Mouse (Mus musculus): ENCODE measurements around the gene Myo5a. TPM values are rescaled to one million over a fixed set of nuclear protein-coding genes. Genes with fewer than 3 reads are reported as not detected.

Myo5a gene
- polyA plus RNA-seq, 1 experiment from 2014 or later: 17.8 TPM

DNA sequence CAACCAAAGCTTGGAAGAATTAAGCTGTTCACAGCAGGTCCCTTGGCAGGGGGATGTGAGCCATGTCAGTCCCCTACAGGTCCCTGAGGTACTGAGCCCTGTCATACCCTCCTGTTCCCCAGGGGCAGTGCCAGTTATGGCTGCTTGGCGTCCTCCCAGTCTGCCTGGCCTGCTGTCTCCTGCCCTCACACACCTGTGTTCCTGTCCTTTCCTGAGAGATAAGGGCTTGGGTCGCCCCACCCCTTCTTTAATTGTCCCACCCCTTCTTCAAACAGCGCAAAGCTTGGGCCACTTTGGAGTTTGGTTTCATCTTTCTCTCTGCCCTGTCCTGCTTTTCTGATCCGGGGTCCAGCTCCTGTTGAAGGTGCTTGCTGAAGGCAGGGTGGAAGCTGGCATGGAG lies 188.0 kb downstream of the Myo5a start:
- H3K4me1 ChIP-seq: peaks cover 11% of the 10 kb centered on the region
- H3K4me3 ChIP-seq: no peak overlapping the region
- H3K4me2 ChIP-seq: no peak overlapping the region
- no peaks in the 10 kb centered on the region for H3K27me3 ChIP-seq
- no peaks in the 10 kb centered on the region for H3K9me3 ChIP-seq
- WGBS: 61% methylated on average over 4 of the region's 4 CpGs
- no peak overlapping the region for H3K9ac ChIP-seq
- no peaks in the 10 kb centered on the region for H3K36me3 ChIP-seq
- H3K27ac ChIP-seq: no peak overlapping the region
- ATAC-seq (ENCODE audit: insufficient number of reproducible peaks, low FRiP score, low TSS enrichment, low read depth): no peak

DNA sequence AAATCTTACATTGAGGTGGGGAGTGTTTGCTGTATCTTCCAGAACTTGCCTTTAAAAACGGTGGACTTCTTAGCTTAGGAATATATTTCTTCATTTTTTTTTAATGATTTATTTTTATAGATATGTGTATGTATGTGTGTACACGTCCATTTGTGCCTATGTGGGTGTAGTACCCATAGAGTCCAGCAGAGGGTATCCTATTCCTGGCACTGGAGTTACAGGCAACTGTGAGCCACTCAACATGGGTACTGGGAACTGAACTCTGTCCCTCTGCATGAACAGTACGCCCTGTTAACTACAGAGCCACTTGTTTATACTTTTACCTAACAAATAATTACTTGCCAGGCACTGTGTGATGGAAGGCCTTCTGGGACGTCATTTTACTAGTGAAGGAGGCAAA lies 188.8 kb downstream of the Myo5a start:
- peaks cover 7% of the 10 kb centered on the region for H3K4me1 ChIP-seq
- H3K27me3 ChIP-seq: no peaks in the 10 kb centered on the region
- WGBS: 84% methylated on average over 4 of the region's 4 CpGs
- no peak overlapping the region for H3K27ac ChIP-seq
- ATAC-seq (ENCODE audit: insufficient number of reproducible peaks, low FRiP score, low TSS enrichment, low read depth): no peak
- no peak overlapping the region for H3K4me3 ChIP-seq
- no peaks in the 10 kb centered on the region for H3K36me3 ChIP-seq
- no peak overlapping the region for H3K4me2 ChIP-seq
- no peak overlapping the region for H3K9ac ChIP-seq
- no peaks in the 10 kb centered on the region for H3K9me3 ChIP-seq

DNA sequence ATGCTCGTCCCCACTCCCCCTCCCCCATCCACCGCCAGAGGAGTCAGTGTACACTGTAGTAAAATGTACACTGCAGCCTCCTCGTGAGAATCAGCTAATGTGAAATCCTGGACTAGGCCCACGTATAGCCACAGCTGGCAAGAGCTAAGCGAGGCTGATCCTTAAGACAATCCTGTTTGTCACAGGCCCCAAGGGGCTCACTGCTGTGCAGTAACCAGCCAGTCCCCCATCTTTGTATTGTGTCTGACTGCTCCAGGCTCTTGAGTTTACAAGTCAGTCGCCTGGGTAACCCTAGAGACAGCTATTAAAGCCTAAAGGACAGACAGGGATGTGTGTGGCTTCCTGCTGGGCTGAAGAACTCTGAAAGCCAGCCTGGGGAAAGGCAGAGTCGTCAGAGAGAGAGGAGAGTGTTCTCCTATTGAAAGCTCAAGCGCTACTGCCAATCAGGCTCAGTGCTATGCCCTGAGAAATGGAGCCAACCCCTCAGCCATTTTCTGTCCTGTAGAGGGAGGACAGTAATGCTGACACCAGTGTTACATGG lies 190.6 kb downstream of the Myo5a start:
- no peaks in the 10 kb centered on the region for H3K27me3 ChIP-seq
- no peaks in the 10 kb centered on the region for H3K9me3 ChIP-seq
- 20% methylated on average over 8 of the region's 8 CpGs for WGBS
- no peak overlapping the region for H3K4me3 ChIP-seq
- no peaks in the 10 kb centered on the region for H3K36me3 ChIP-seq
- peaks cover 7% of the 10 kb centered on the region for H3K4me1 ChIP-seq
- ATAC-seq (ENCODE audit: insufficient number of reproducible peaks, low FRiP score, low TSS enrichment, low read depth): no peak
- no peak overlapping the region for H3K27ac ChIP-seq
- H3K9ac ChIP-seq: no peak overlapping the region
- H3K4me2 ChIP-seq: no peak overlapping the region

DNA sequence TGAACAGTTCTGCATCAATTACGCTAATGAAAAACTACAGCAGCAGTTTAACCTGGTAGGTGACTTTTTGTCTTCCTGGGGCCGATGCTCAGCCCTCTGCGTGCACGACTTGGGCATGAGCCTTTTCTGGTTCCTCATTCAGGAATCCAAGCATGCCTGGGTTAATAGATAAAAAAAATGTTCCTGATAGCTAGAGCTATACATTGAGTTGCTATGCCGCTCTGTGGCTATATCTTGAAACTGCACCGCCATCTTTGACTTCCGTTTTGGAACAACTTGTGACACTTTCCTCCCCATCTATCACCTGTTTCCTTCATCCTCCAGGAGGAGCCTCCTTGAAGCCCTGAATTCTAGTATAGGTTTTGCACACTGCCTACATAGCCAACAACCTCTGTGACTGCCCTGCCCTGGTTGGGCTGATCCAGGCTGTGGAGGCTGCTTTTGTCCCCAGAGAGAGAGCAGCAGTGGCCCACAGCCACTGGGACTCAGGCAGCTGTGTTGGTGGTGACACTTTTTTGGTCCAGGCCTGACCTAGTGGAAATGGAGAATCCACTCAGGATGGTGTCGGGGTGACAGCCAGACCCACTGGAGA lies 191.5 kb downstream of the Myo5a start:
- no peaks in the 10 kb centered on the region for H3K27me3 ChIP-seq
- H3K9me3 ChIP-seq: no peaks in the 10 kb centered on the region
- no peak overlapping the region for H3K4me3 ChIP-seq
- no peak overlapping the region for H3K9ac ChIP-seq
- H3K4me1 ChIP-seq: peaks cover 7% of the 10 kb centered on the region
- no peak overlapping the region for H3K27ac ChIP-seq
- 71% methylated on average over 8 of the region's 8 CpGs for WGBS
- no peak for ATAC-seq (ENCODE audit: insufficient number of reproducible peaks, low FRiP score, low TSS enrichment, low read depth)
- H3K4me2 ChIP-seq: no peak overlapping the region
- H3K36me3 ChIP-seq: no peaks in the 10 kb centered on the region

DNA sequence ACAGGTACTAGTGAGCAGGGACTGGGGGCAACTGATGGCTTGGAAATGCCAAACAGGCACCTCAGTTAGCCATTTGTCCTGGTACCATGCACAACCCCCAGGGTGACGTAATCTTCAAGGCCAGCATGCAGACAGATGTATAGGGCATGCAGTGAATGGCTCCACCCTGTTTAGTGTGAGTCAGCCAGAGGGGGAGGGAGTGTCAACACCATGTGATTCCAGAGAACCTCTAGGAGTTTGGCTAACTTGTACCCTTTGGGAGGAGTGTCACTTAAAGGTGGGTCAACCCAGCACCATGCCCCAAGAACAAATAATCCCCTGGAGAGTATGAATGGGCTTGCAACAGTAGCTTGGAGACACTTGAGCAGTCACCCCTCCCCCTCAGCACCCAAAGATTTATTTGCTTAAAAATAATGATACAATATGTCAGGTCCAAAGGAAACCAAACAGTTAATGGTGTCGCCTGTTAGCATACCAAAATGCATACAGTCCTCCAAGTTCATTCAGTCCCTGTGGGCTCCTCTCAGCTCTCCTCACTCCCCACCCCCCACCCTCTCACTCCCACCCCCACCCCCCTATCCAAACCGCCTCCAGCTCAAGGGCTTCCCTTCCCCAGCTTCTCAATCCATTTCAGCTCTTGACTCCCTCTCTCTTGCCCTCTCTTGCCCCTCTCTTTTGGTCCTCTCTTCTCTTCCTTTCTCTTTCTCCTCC lies 193.3 kb downstream of the Myo5a start:
- H3K36me3 ChIP-seq: no peaks in the 10 kb centered on the region
- ATAC-seq (ENCODE audit: insufficient number of reproducible peaks, low FRiP score, low TSS enrichment, low read depth): no peak
- no peaks in the 10 kb centered on the region for H3K9me3 ChIP-seq
- no peak overlapping the region for H3K27ac ChIP-seq
- no peak overlapping the region for H3K9ac ChIP-seq
- no peak overlapping the region for H3K4me3 ChIP-seq
- peaks cover 7% of the 10 kb centered on the region for H3K4me1 ChIP-seq
- no peak overlapping the region for H3K4me2 ChIP-seq
- 54% methylated on average over 3 of the region's 3 CpGs for WGBS
- H3K27me3 ChIP-seq: no peaks in the 10 kb centered on the region

DNA sequence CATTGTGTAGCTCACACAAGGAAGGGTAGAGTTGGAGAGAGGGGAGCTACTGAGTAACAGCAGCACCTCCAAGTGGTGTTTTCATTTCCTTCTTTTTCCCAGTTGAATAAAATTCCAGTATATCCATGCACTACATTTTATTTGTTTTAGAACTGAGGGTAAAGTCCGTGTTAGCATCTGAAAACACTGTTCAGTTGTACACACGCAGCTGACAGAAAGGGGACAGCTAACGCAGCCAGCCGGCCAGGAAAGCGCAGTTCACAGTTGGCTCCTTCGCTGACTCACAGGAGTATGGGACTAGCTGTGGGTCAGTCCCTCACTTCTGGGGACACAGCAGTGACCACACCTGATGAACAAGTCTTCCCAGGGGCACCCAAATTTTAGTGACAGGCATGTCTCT lies 196.3 kb downstream of the Myo5a start:
- Histone ChIP-seq H3K9me3 (no peaks in the 10 kb centered on the region), H3K27me3 (no peaks in the 10 kb centered on the region), H3K36me3 (no peaks in the 10 kb centered on the region), H3K4me2 (no peak overlapping the region), H3K9ac (no peak overlapping the region), H3K4me1 (peaks cover 4% of the 10 kb centered on the region; the same call in 1 of the 2 replicates), H3K27ac (no peak overlapping the region), H3K4me3 (no peak overlapping the region)
- WGBS: 80% methylated on average over 6 of the region's 6 CpGs
- ATAC-seq (ENCODE audit: insufficient number of reproducible peaks, low FRiP score, low TSS enrichment, low read depth): no peak

DNA sequence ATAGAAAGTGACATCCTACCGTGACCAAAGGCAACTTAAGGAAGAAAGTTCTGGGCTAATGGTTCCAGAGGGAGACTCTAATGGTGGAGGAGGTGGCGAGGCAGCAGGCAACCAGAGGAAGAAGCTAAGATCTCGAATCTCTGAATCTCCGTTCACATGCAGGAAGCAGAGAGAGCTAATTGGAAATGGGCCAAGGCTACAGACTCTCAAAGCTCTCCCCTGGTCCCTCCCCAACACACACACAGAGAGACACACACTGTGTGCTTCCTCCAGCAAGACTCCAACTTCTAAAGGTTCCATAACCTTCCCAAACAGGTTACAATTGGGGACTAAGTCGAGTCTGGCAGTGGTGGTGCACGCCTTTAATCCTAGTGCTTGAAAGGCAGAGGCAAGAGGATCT lies 199.6 kb downstream of the Myo5a start:
- Histone ChIP-seq H3K4me1 (peaks cover 2% of the 10 kb centered on the region; the same call in 1 of the 2 replicates), H3K36me3 (no peaks in the 10 kb centered on the region), H3K27me3 (no peaks in the 10 kb centered on the region), H3K4me2 (no peak overlapping the region), H3K27ac (no peak overlapping the region), H3K4me3 (no peak overlapping the region), H3K9me3 (no peaks in the 10 kb centered on the region), H3K9ac (no peak overlapping the region)
- 69% methylated on average over 6 of the region's 6 CpGs for WGBS
- ATAC-seq (ENCODE audit: insufficient number of reproducible peaks, low FRiP score, low TSS enrichment, low read depth): no peak

DNA sequence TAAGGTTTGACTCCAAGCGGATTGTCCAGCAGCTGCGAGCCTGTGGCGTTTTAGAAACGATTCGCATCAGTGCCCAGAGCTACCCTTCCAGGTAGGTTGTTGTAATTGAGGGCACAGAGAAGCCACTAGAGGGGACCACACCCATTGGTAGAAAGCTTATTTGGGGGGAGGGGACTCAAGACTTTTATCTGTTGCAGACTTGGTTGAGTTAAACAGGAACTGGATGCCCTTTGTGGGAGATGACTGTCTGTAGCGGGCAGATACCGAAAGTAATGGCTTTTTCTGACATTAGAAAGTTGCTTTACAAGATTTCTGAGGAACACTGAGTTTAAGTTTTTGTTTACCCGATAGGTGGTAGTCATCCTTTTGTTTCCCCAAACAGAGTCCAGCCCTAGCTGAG lies 200.7 kb downstream of the Myo5a start:
- Histone ChIP-seq H3K4me3 (no peak overlapping the region), H3K27ac (no peak overlapping the region), H3K9ac (no peak overlapping the region), H3K4me1 (peaks cover 2% of the 10 kb centered on the region; the same call in 1 of the 2 replicates), H3K36me3 (no peaks in the 10 kb centered on the region), H3K4me2 (no peak overlapping the region), H3K9me3 (no peaks in the 10 kb centered on the region), H3K27me3 (no peaks in the 10 kb centered on the region)
- WGBS: 81% methylated on average over 8 of the region's 8 CpGs
- ATAC-seq (ENCODE audit: insufficient number of reproducible peaks, low FRiP score, low TSS enrichment, low read depth): no peak

Other genes with a start within 250 kb of the Myo5a start
- gene Onecut1, start 209.1 kb upstream of the Myo5a start, polyA plus RNA-seq (2015; fragmentation: Nextera tagmentation; extraction: Ambion mirVana): 0.04 TPM in 1 of 2 replicates, not detected in the other
- 11.1 and 11.3 TPM in 2 replicates for gene Fam214a, start 118.1 kb upstream of the Myo5a start, polyA plus RNA-seq (2015; fragmentation: Nextera tagmentation; extraction: Ambion mirVana)
- gene Arpp19, start 33.4 kb upstream of the Myo5a start, polyA plus RNA-seq (2015; fragmentation: Nextera tagmentation; extraction: Ambion mirVana): 255 and 269 TPM in 2 replicates
- 0.28 and 0.43 TPM in 2 replicates for gene Myo5c, start 161.0 kb downstream of the Myo5a start, polyA plus RNA-seq (2015; fragmentation: Nextera tagmentation; extraction: Ambion mirVana)
- 24.6 TPM in 2 replicates for gene Gnb5, start 235.3 kb downstream of the Myo5a start, polyA plus RNA-seq (2015; fragmentation: Nextera tagmentation; extraction: Ambion mirVana)

Measured in limb, embryonic 15.5 days (tissue).